Mouse (Mus musculus) WW6 (cell line): ENCODE results near the gene Stx17.

Experiments
- DNase-seq: peaks from one replicate; pipeline ENCODE4 v3.0.0-alpha.2; 2013; ENCODE audit warnings: low read depth, low spot score

Gene Stx17

GRCm38 (mm10) chr4:48163851-48164250, 39.1 kb downstream of the Stx17 start:
- DNase-seq: no peak

GRCm38 (mm10) chr4:48175666-48176065, 51.0 kb downstream of the Stx17 start:
- no peak for DNase-seq

GRCm38 (mm10) chr4:48180922-48181321, 56.2 kb downstream of the Stx17 start:
- no peak for DNase-seq

- DNase-seq: no peak
These were observed 56.7 kb downstream of the Stx17 start for GRCm38 (mm10) chr4:48181366-48181765.

- no peak for DNase-seq
These were observed 57.5 kb downstream of the Stx17 start for GRCm38 (mm10) chr4:48182115-48182806.

GRCm38 (mm10) chr4:48197925-48198324, 73.2 kb downstream of the Stx17 start:
- DNase-seq: no peak

GRCm38 (mm10) chr4:48198447-48198846, 73.7 kb downstream of the Stx17 start:
- DNase-seq: no peak

- no peak for DNase-seq
These were observed 78.8 kb downstream of the Stx17 start for GRCm38 (mm10) chr4:48203564-48203963.

GRCm38 (mm10) chr4:48225173-48225572, 100.5 kb downstream of the Stx17 start:
- DNase-seq: peak; percentile 22

GRCm38 (mm10) chr4:48225604-48226003, 100.9 kb downstream of the Stx17 start:
- no peak for DNase-seq

- no peak for DNase-seq
These were observed 102.1 kb downstream of the Stx17 start for GRCm38 (mm10) chr4:48226800-48227199.
